Mouse (Mus musculus) retina, postnatal 1 day (tissue): ENCODE results near the gene Fam155a.
"Not testable (repeated sequence)": the region's sequence is repeated elsewhere in the genome, so short reads cannot be mapped to it uniquely, and the experiment has no call there.

Experiments used
- DNase-seq: peaks from one replicate; pipeline ENCODE4 v3.0.0-alpha.2; 2012

Gene Fam155a

GRCm38 (mm10) chr8:9398040-9398439, 372.9 kb downstream of the Fam155a start:
- DNase-seq = no peak

GRCm38 (mm10) chr8:9394670-9395069, 376.3 kb downstream of the Fam155a start:
- no peak for DNase-seq

- DNase-seq = no peak
Measured at GRCm38 (mm10) chr8:9393246-9393645, 377.7 kb downstream of the Fam155a start.

GRCm38 (mm10) chr8:9390229-9390628, 380.7 kb downstream of the Fam155a start:
- DNase-seq = not testable (repeated sequence)

GRCm38 (mm10) chr8:9369201-9369600, 401.8 kb downstream of the Fam155a start:
- DNase-seq = no peak

- DNase-seq = no peak
Measured at GRCm38 (mm10) chr8:9367721-9368120, 403.2 kb downstream of the Fam155a start.

- DNase-seq = no peak
Measured at GRCm38 (mm10) chr8:9365381-9365780, 405.6 kb downstream of the Fam155a start.

- DNase-seq = peak; percentile 71
Measured at GRCm38 (mm10) chr8:9348523-9349135, 422.3 kb downstream of the Fam155a start.

- DNase-seq = no peak
Measured at GRCm38 (mm10) chr8:9347163-9347562, 423.8 kb downstream of the Fam155a start.

- no peak for DNase-seq
Measured at GRCm38 (mm10) chr8:9344136-9344535, 426.8 kb downstream of the Fam155a start.

GRCm38 (mm10) chr8:9342998-9343397, 428.0 kb downstream of the Fam155a start:
- no peak for DNase-seq

GRCm38 (mm10) chr8:9342593-9342992, 428.4 kb downstream of the Fam155a start:
- no peak for DNase-seq

GRCm38 (mm10) chr8:9337905-9338304, 433.1 kb downstream of the Fam155a start:
- no peak for DNase-seq

GRCm38 (mm10) chr8:9335933-9336303, 435.0 kb downstream of the Fam155a start:
- no peak for DNase-seq

GRCm38 (mm10) chr8:9335285-9335932, 435.6 kb downstream of the Fam155a start:
- no peak for DNase-seq

- DNase-seq = no peak
Measured at GRCm38 (mm10) chr8:9332766-9333165, 438.2 kb downstream of the Fam155a start.

GRCm38 (mm10) chr8:9309456-9309855, 461.5 kb downstream of the Fam155a start:
- DNase-seq = peak; percentile 57

- DNase-seq = peak; percentile 16
Measured at GRCm38 (mm10) chr8:9303526-9304135, 467.3 kb downstream of the Fam155a start.

GRCm38 (mm10) chr8:9295046-9295445, 475.9 kb downstream of the Fam155a start:
- DNase-seq = no peak

GRCm38 (mm10) chr8:9292532-9292931, 478.4 kb downstream of the Fam155a start:
- no peak for DNase-seq

GRCm38 (mm10) chr8:9288015-9288729, 482.8 kb downstream of the Fam155a start:
- DNase-seq = no peak

GRCm38 (mm10) chr8:9274117-9274516, 496.8 kb downstream of the Fam155a start:
- no peak for DNase-seq

GRCm38 (mm10) chr8:9264378-9264777, 506.6 kb downstream of the Fam155a start:
- DNase-seq = no peak

- DNase-seq = peak; percentile 28
Measured at GRCm38 (mm10) chr8:9261527-9261926, 509.4 kb downstream of the Fam155a start.
